Mouse (Mus musculus) NIH3T3 (cell line): ENCODE measurements around the gene Prex1.
A peak's percentile ranks its signal among the peaks of the same experiment; 100 is the strongest.

Experiments
- DNase-seq: peaks from one replicate; pipeline ENCODE4 v3.0.0-alpha.2; 2012; ENCODE audit warnings: low read depth

Gene Prex1

GRCm38 (mm10) chr2:166685824-166686223 is 27.8 kb downstream of the Prex1 start:
- no peak for DNase-seq

DNA sequence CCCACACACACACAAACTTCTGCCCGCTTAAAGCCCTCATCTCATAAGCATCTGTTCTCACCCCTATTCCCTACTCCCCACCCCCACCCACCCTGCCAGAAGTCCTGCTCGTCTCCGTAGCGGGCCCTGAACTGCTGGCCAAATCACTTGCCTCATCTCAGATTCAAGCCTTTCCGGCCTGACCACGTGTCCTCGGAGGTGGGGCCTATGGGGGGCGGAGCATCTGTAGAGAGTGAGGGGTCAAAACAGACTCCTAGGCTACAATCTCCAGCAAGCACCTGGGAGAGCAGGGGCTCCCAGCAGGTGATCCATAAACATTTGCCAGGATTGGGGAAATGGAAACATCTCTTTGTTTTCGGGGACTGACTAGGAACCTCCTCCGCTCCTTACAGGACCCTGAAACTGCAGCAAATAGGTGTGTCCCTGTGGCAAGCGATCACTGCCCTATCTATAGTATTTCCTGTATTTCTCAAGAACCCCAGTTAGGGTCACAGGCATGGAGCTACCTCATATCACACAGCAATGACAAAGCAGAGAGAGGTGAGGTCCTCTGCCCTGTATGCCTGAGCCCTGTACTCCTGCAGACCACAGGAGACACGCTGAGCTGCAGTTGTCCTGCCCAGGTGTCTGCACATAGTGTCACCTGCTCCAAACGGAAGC is 29.6 kb downstream of the Prex1 start:
- DNase-seq = no peak

DNA sequence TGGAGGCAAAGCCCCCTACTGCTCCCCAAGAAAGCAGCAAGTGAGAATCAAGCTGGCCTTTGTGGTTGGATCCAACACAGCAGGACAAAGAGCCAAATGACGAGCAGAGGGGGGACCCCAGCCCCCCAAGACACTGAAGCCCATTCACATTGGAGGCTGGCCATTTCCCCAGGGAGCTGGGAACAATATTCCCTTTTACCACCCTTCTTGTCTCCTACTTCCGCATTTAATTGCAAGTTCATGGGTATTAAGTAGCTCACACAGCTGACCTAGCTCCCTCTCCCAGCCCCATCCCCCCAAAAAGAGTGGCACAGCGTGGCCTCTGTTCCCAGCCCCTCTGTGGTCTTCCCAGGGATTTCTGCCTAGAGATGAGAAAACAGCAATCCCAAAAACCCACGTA is 30.8 kb downstream of the Prex1 start:
- no peak for DNase-seq

DNA sequence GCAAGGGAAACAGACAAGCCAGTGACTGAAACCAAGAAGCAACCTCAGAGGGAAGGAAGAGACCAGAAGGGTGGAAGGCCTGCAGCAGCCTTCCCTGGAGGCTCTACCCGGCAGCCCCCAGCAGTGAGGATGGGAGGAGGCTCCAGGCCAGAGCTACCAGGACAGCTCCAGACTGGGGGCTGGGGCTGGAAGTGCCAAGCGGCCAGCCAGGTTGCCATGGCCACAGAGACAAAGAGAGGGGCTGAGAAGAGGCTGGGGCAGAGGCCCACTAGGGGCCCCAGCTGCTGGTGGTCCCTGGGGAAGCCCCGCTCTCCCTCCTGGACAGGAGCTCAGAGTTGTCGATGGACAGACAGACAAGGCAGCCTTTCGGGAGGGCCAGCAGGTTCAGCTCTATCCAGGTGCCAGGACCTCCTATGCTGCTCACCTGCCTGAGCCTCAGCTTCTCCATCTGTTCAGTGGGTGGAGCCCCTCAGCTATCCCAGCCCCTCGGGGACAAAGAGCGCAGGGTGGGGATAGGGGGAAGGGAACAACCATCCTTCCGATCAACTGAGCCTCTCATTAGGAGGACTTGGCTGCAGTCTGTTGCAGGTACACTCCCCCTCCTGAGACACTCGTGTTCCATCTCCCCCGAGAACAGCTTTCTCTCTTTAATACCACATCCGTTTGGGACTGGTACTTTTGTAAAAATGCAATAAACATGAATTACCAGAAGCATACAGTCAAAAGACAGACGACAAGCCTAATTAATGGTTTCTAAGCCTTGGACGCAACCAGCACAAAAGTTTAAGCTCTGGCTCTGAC is 34.5 kb downstream of the Prex1 start:
- DNase-seq = no peak

- DNase-seq = peak; percentile 48
These were observed 36.7 kb downstream of the Prex1 start for GRCm38 (mm10) chr2:166676933-166677332.

DNA sequence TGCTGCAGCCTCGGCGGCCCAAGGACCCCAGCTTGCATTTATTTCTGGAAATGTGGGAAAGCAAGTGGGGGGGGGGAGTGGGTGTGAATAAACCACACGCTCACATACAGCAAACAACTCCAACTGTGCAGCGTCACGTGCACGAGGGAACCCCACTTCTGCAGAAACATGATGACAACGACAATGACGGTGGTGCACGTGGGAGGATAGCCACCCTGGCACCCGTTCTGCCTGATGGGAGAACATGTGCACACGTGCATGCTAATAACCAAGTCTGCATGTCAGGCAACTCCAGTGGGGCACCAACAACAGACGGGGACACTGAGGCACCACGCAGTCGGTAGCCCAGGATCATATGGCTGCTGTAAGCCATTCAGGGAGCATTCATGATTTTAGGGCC is 37.1 kb downstream of the Prex1 start:
- DNase-seq = no peak

- no peak for DNase-seq
These were observed 37.8 kb downstream of the Prex1 start for GRCm38 (mm10) chr2:166675588-166676444.

DNA sequence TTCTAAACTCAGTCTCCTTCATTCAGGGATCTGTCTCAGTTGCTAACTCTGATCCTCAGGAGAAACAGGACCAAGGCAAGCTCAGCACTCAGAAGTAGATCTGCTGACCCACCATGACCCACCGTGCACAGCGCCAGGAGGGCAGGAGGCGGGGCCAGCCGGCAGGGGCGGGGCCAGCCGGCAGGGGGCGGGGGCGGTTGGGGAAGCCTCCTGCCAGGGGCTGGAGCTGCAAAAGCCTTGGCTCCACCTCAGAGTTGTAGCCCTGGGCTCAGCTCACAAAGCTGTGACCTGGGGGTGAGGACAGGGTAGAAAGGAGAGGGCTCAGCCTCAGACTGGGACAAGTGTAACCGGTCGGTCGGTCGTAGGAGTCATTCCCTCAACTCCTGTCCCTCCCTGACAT is 38.9 kb downstream of the Prex1 start:
- DNase-seq = no peak

DNA sequence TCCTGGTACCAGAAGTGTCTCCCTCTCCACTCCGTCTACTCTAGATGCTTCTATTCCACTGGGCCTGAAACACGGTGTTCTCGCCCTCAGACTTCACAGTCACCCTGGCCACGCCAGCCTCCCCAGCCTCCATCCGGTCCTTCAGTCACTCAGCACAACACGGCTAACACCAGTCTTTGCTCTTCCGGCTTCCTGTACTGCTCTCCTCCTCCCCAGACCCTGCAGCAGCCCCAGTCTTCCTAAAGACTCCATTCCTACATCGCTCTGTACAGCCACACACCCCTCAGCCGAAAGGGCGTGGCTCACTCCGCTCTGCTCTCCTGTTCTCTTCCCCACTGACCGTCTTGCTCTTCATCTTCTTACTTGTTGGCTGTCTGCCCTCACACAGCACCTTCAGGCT is 39.7 kb downstream of the Prex1 start:
- no peak for DNase-seq

- no peak for DNase-seq
These were observed 41.3 kb downstream of the Prex1 start for GRCm38 (mm10) chr2:166672171-166672965.

DNA sequence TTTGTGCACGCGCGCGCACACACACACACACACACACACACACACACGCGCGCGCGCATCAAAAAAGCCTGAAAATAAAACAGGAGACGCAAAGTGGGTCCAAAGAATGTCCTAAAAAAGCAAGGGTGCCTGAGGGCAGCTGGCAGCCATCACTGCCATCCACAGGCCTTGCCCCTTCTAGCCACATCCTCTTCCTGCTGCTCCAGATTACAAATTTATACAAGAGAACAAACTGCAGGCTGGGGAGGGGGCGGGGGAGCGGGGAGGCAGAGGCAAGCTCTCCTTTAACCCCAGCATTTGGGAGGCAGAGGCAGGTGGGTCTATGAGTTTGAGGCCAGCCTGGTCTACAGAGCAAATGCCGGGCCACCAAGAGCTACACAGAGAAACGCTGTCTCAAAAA is 42.0 kb downstream of the Prex1 start:
- DNase-seq = no peak

- DNase-seq = no peak
These were observed 42.6 kb downstream of the Prex1 start for GRCm38 (mm10) chr2:166671019-166671418.

GRCm38 (mm10) chr2:166669922-166670321 is 43.7 kb downstream of the Prex1 start:
- DNase-seq = no peak

- no peak for DNase-seq
These were observed 45.6 kb downstream of the Prex1 start for GRCm38 (mm10) chr2:166667790-166668695.

DNA sequence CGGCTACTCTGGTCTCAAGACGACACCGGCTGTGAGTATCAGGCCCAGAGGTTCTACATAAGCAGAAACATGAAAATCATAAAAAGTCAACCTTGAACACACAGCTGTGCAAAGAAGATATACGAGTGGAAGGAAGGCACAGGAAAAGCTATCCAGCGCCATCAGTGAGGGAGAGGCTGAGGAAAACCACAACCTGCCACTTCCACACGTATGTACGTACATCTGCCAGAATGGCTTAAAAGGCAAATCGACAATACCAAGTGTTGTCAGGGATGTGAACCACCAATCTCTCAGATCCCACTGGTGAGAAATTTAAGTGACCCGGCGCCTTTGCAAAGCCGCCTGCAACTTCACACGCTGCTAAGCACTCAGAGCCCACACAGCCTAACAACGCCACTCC is 47.5 kb downstream of the Prex1 start:
- no peak for DNase-seq

DNA sequence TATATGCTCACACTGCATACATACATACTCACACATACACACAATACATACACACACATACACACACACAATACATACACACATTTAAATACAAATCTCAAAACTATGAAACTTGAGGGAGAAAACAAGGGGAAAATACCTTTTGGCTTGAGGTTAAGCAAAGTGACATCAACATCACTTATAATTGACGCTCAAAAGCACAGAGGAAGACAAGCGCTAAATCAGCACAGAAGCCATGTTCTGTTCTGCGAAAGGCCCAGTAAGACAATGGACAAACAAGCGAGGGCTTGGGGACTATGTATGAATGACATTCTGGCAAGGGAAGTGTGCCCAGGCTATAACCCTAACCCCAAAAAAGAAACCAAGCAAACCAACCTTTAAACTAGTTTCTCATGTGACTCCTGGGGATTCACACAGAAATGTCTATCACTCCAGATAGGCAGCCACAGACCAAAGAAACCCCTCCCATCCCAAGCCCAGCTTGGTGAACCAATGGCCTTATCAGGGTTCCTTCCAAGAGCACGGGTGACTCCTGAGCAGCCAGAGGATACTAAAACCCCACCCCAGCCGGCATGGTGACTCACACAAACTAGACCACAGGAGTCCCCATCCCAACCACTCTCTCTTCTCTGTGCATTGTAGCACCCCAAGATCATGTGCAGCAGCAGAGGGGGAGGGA is 48.2 kb downstream of the Prex1 start:
- DNase-seq = no peak

DNA sequence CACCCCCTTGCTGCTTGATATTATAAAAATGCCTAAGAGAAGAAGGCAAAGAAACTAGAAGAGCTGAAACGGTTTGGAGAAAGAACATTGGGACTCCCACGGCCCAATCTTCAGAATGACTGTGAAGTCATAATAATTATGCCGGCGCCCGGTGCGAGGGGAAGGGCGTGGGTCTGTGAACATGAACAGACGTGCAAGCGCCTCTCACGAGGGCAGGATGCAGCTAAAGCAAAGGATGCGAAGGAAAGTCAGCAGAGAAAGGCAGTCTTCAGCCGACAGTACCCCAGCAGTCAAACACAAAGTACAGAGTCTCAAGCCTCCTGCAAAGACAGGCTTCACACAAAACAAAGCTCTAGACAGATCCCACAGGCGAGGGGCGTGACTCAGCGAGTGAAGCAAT is 49.1 kb downstream of the Prex1 start:
- no peak for DNase-seq

DNA sequence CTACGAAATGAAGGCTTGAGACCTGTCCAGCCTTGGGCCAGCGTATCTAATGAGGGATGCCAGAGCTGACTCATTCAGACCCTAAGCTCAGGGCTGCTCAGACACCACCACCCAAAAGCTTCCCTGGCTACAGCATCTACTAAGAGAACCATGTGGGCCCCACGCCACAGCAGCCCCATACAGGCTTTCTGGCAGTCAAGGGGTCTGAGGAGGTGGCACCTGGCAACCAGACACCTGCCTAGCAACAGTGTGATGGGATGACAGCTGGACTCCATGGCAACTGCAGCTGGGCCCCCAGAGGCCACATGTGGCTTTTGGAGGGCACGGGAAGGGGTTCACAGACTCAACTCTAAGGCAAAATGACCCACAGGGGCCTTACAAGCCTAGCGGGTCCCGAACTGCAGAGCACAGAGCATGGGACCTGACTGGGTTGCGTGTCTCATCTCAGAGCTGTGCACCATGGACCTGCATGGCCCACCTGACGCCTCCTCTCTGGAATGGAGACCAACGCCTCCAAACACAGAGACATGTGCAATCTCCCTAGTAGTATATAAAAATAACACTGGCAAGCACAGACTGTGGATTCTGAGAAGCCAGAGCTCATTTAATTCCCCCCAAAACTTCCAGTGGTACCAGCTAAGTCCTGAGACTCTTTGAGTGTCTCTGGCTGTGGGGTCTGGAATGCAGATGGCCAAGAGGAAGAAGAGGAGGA is 50.2 kb downstream of the Prex1 start:
- DNase-seq = no peak

- no peak for DNase-seq
These were observed 51.0 kb downstream of the Prex1 start for GRCm38 (mm10) chr2:166662595-166663160.
